Mouse (Mus musculus): ENCODE measurements around the gene Nostrin. TPM values are rescaled to one million over a fixed set of nuclear protein-coding genes. Genes with fewer than 3 reads are reported as not detected.

Gene Nostrin
- polyA plus RNA-seq, 1 experiment: 0.60 TPM

- no peak overlapping the region for H3K4me3 ChIP-seq (ENCODE audit: insufficient read depth, low read length)
- no peak overlapping the region for H3K27ac ChIP-seq (ENCODE audit: insufficient read depth, low read length)
- TF ChIP-seq CTCF (IDR thresholded peaks at IDR 0.05; ENCODE audit: borderline replicate concordance, insufficient read depth, low read length) (no peak), POLR2A (IDR thresholded peaks at IDR 0.05; ENCODE audit: low read depth, low read length) (no peak)
- H3K4me1 ChIP-seq (ENCODE audit: control insufficient read depth, insufficient read depth, low read length): peaks cover 4% of the 10 kb centered on the region; the same call in 1 of the 2 replicates
These were observed 10.2 kb upstream of the Nostrin start for GRCm38 (mm10) chr2:69125425-69125824.

DNA sequence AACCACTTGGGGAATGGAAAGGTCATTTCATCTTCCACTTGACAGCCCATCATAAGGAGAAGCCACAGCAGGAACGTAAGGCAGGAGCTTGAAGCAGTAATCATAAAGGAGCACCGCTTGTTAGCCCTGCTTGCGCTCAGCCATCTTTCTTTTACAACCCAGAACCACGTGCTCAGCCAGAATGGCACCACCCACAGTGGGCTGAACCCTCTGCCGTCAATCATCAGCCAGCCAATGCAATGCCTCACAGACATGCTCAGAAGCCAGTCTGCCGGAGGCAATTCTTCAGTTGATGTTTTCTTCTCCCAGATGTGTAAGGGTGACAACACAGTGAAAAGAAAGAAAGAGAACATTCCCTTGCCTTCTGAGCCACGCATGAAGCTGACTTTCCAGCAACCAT lies 7.3 kb upstream of the Nostrin start:
- no peak overlapping the region for H3K27ac ChIP-seq (ENCODE audit: insufficient read depth, low read length)
- H3K4me3 ChIP-seq (ENCODE audit: insufficient read depth, low read length): no peak overlapping the region
- TF ChIP-seq CTCF (IDR thresholded peaks at IDR 0.05; ENCODE audit: borderline replicate concordance, insufficient read depth, low read length) (no peak), POLR2A (IDR thresholded peaks at IDR 0.05; ENCODE audit: low read depth, low read length) (no peak)
- no peaks in the 10 kb centered on the region; the same call in 1 of the 2 replicates for H3K4me1 ChIP-seq (ENCODE audit: control insufficient read depth, insufficient read depth, low read length)

DNA sequence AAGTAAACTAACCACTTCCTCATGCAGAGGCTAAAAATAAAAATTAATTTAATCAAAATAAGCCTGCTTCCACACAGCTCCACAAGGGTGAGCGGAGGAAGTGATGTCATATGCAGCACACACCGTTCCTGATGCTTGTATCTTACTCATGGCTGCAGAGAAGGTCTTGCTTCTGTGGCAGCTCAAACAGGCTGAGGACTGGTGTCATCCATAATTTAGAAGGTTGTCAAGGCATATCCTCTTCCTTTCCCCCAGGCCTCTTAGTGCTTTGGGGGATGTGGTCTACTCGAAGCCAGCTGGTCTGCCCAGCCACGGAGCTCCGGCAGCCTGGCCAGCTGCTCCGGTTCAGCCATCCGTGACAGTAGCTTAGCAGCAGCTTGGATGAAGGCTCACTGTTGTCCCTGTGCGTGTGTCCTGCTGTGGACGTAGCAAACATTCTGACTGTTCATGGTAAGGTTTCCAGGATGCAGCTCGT lies 6.6 kb upstream of the Nostrin start:
- no peak for TF ChIP-seq POLR2A (IDR thresholded peaks at IDR 0.05; ENCODE audit: low read depth, low read length)
- TF ChIP-seq CTCF (IDR thresholded peaks at IDR 0.05; ENCODE audit: borderline replicate concordance, insufficient read depth, low read length): no peak
- no peaks in the 10 kb centered on the region; the same call in 1 of the 2 replicates for H3K4me1 ChIP-seq (ENCODE audit: control insufficient read depth, insufficient read depth, low read length)
- no peak overlapping the region for H3K27ac ChIP-seq (ENCODE audit: insufficient read depth, low read length)
- no peak overlapping the region for H3K4me3 ChIP-seq (ENCODE audit: insufficient read depth, low read length)

GRCm38 (mm10) chr2:69129425-69130210 lies 6.0 kb upstream of the Nostrin start:
- Histone ChIP-seq H3K4me1 (ENCODE audit: control insufficient read depth, insufficient read depth, low read length) (no peaks in the 10 kb centered on the region; the same call in 1 of the 2 replicates), H3K4me3 (ENCODE audit: insufficient read depth, low read length) (no peak overlapping the region), H3K27ac (ENCODE audit: insufficient read depth, low read length) (no peak overlapping the region)
- TF ChIP-seq CTCF (IDR thresholded peaks at IDR 0.05; ENCODE audit: borderline replicate concordance, insufficient read depth, low read length) (no peak), POLR2A (IDR thresholded peaks at IDR 0.05; ENCODE audit: low read depth, low read length) (no peak)

DNA sequence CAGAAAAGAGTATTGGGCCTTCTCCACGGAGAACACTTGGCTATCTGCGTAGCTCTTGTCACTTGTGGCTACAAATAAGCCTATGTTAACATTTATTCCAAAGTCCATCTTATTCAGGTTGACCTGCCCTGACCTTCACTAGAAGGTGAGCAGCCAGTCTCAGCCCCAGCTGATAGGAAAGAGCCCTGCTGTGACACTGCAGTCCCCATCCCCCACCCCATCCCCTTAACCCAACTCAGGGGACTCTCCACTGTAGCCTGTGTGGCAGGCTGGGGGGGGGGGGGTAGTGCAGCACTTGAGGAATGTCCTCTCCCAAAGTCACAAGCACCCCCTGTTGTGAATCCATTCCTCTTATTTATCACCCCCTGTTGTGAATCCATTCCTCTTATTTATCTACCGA lies 3.6 kb upstream of the Nostrin start:
- Histone ChIP-seq H3K27ac (ENCODE audit: insufficient read depth, low read length) (no peak overlapping the region), H3K4me1 (ENCODE audit: control insufficient read depth, insufficient read depth, low read length) (peaks cover 3% of the 10 kb centered on the region; the same call in 1 of the 2 replicates), H3K4me3 (ENCODE audit: insufficient read depth, low read length) (no peak overlapping the region)
- TF ChIP-seq POLR2A (IDR thresholded peaks at IDR 0.05; ENCODE audit: low read depth, low read length): no peak
- TF ChIP-seq CTCF (IDR thresholded peaks at IDR 0.05; ENCODE audit: borderline replicate concordance, insufficient read depth, low read length): no peak

DNA sequence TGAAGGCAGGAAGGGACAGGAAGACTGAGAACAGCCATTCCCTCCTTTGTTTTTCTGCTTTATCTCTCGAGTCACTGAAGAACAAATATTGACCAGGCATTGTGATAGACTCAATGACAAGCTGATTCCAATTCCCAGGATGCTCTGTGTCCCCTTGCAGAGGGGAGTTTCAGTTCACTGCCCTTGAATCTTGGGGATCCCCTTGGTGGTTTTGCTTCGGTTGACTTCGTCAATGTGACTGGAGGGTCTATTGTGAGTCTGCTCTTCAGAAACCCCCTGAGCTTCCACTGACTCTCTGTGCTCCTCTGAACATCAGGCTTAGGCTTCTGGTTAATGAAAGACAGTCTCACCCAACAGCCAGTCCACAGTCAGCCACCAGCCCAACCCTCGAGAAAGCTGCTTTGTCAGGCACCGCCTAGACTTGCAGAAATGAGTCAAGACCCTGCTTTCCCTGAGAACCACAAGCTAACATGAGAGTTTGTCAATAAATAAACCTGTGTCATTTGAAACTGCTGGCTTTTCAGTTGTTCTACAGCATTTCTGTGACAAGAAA lies 3.0 kb upstream of the Nostrin start:
- TF ChIP-seq POLR2A (IDR thresholded peaks at IDR 0.05; ENCODE audit: low read depth, low read length) (no peak), CTCF (IDR thresholded peaks at IDR 0.05; ENCODE audit: borderline replicate concordance, insufficient read depth, low read length) (no peak)

DNA sequence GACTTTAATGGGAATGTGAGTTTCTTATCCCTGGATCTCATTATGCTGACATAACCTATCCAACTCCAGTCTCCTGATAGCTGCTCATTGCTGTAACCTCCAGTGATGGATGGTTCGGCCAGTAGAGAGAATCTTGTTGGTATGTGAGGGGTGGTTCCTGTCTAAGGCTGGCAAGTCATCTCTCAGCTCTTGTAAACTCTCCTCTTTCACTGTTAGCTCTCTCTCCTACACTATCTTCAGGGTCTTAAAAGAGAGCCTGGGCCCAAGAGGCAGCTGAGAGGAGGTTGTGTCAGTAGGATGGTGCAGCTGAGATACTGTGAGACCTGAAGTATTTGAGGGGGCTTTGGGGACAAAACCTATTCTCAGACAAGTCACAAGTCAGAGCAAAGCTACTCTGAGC lies 1.4 kb upstream of the Nostrin start:
- no peak overlapping the region for H3K27ac ChIP-seq (ENCODE audit: insufficient read depth, low read length)
- H3K4me1 ChIP-seq (ENCODE audit: control insufficient read depth, insufficient read depth, low read length): 0 out of 2 replicates have a peak, but pooled peaks cover 3% of the 10 kb centered on the region
- TF ChIP-seq CTCF (IDR thresholded peaks at IDR 0.05; ENCODE audit: borderline replicate concordance, insufficient read depth, low read length) (no peak), POLR2A (IDR thresholded peaks at IDR 0.05; ENCODE audit: low read depth, low read length) (no peak)
- no peak overlapping the region for H3K4me3 ChIP-seq (ENCODE audit: insufficient read depth, low read length)

More for the DNA sequence above, 3.0 kb upstream of the Nostrin start:
- H3K4me1 ChIP-seq (ENCODE audit: control insufficient read depth, insufficient read depth, low read length): 0 out of 2 replicates have a peak, but pooled peaks cover 3% of the 10 kb centered on the region
- H3K27ac ChIP-seq (ENCODE audit: insufficient read depth, low read length): no peak overlapping the region
- no peak overlapping the region for H3K4me3 ChIP-seq (ENCODE audit: insufficient read depth, low read length)

DNA sequence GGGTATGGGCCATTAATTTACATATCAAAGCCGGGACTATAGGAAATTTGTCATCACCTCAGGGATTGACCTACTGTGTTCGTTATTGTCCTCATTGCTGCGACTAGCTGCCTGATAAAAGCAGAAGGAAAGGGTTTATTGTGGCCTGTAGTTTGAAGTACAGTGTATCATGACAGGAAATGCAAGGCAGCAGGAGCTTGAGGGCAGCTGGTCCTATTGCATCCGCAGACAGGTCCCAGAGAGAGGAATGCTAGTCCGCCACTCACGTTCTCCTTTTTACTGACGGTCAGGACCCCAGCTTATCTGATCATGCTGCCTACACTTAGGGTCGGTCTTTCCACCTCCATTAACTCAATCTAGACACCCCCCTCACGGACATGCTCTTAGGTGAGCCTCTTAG lies 663 bp upstream of the Nostrin start:
- TF ChIP-seq CTCF (IDR thresholded peaks at IDR 0.05; ENCODE audit: borderline replicate concordance, insufficient read depth, low read length) (no peak), POLR2A (IDR thresholded peaks at IDR 0.05; ENCODE audit: low read depth, low read length) (no peak)
- H3K27ac ChIP-seq (ENCODE audit: insufficient read depth, low read length): no peak overlapping the region

GRCm38 (mm10) chr2:69137406-69138084 lies 1.9 kb downstream of the Nostrin start:
- 0 out of 2 replicates have a peak, but pooled peaks cover 3% of the 10 kb centered on the region for H3K4me1 ChIP-seq (ENCODE audit: control insufficient read depth, insufficient read depth, low read length)
- no peak overlapping the region for H3K4me3 ChIP-seq (ENCODE audit: insufficient read depth, low read length)
- H3K27ac ChIP-seq (ENCODE audit: insufficient read depth, low read length): no peak overlapping the region
- TF ChIP-seq POLR2A (IDR thresholded peaks at IDR 0.05; ENCODE audit: low read depth, low read length): no peak

More for the DNA sequence above, 663 bp upstream of the Nostrin start:
- Histone ChIP-seq H3K4me3 (ENCODE audit: insufficient read depth, low read length) (no peak overlapping the region), H3K4me1 (ENCODE audit: control insufficient read depth, insufficient read depth, low read length) (0 out of 2 replicates have a peak, but pooled peaks cover 3% of the 10 kb centered on the region)
